Mouse (Mus musculus) CH12.LX (cell line): ENCODE data around the gene Pipox. TPM values are rescaled to one million over a fixed set of nuclear protein-coding genes. Genes with fewer than 3 reads are reported as not detected.
A peak's percentile ranks its signal among the peaks of the same experiment; 100 is the strongest.

ENCODE experiments used
- DNase-seq: peaks from one replicate; pipeline ENCODE4 v3.0.0-alpha.2; 2013; ENCODE audit errors: extremely low read depth
- H3K27ac ChIP-seq: 2 replicates; pipeline ENCODE4 v1.5.1; 2012; ENCODE audit warnings: low read depth, mild to moderate bottlenecking, control low read depth, moderate library complexity; ENCODE audit not compliant: insufficient read depth
- H3K27me3 ChIP-seq: replicated peaks from 2 replicates; pipeline ENCODE3; 2012; ENCODE audit warnings: inconsistent platforms
- H3K36me3 ChIP-seq, 2 experiments: replicated peaks in 1 of 2; 2 replicates each; pipeline versions ENCODE3 to v1.6.1; 2012; ENCODE audit warnings: inconsistent platforms in 1 of 2, low read length in 1 of 2, mild to moderate bottlenecking in 1 of 2, mixed read lengths in 1 of 2, moderate library complexity in 1 of 2; ENCODE audit not compliant: control insufficient read depth in 1 of 2, insufficient read depth in 1 of 2
- H3K4me1 ChIP-seq, 2 experiments: 2 replicates each; pipeline ENCODE4 v1.6.1; 2012; ENCODE audit warnings: inconsistent platforms in 1 of 2, moderate library complexity in 1 of 2; ENCODE audit not compliant: insufficient read depth in 2 of 2, control insufficient read depth in 1 of 2
- H3K4me2 ChIP-seq: 2 replicates; pipeline ENCODE4 v1.6.1; 2012; ENCODE audit warnings: low read depth, mild to moderate bottlenecking, control low read depth; ENCODE audit not compliant: poor library complexity, insufficient read depth, severe bottlenecking
- H3K4me3 ChIP-seq, 3 experiments: fragments of 150-350 bp in 1 of 3; sonication (generic) in 1 of 3; replicated peaks in 1 of 3; 2 replicates each; pipeline versions ENCODE3 to v1.5.1; 2011 to 2012; ENCODE audit warnings: low read depth in 2 of 3, low read length in 2 of 3, mild to moderate bottlenecking in 2 of 3, moderate library complexity in 2 of 3, control low read depth in 1 of 3, improper control_type of control experiment in 1 of 3, inconsistent platforms in 1 of 3, mixed read lengths in 1 of 3; ENCODE audit not compliant: poor library complexity in 1 of 3
- H3K79me2 ChIP-seq: replicated peaks from 2 replicates; pipeline ENCODE4 v1.6.1; 2012; ENCODE audit warnings: mild to moderate bottlenecking, moderate library complexity; ENCODE audit not compliant: control insufficient read depth, poor library complexity, insufficient read depth, severe bottlenecking; ENCODE audit errors: extremely low read depth
- H3K9ac ChIP-seq: 2 replicates; pipeline ENCODE4 v1.6.1; 2012; ENCODE audit warnings: low read depth, mild to moderate bottlenecking, control low read depth, moderate library complexity; ENCODE audit not compliant: insufficient read depth
- H3K9me3 ChIP-seq: replicated peaks from 2 replicates; pipeline ENCODE3; 2012; ENCODE audit warnings: low read length, inconsistent platforms, mixed read lengths
- CTCF ChIP-seq, 2 experiments: IDR thresholded peaks in 1 of 2; conservative IDR thresholded peaks in 1 of 2; 2 replicates each; pipeline ENCODE4 v1.5.1; 2011 to 2012; ENCODE audit warnings: low read depth in 2 of 2, low read length in 2 of 2, improper control_type of control experiment in 1 of 2, inconsistent platforms in 1 of 2, mild to moderate bottlenecking in 1 of 2, moderate library complexity in 1 of 2
- E2F4 ChIP-seq: IDR thresholded peaks from 2 replicates; pipeline ENCODE4 v1.6.1; 2011; ENCODE audit warnings: low read depth, low read length, improper control_type of control experiment; ENCODE audit not compliant: insufficient replicate concordance
- ETS1 ChIP-seq: conservative IDR thresholded peaks from 2 replicates; pipeline ENCODE4 v1.6.1; 2012; ENCODE audit warnings: low read depth, mild to moderate bottlenecking, inconsistent platforms, low read length, improper control_type of control experiment, moderate library complexity
- GABPA ChIP-seq: IDR thresholded peaks from 2 replicates; pipeline ENCODE4 v1.6.1; 2012; ENCODE audit warnings: low read depth, low read length, improper control_type of control experiment, inconsistent platforms; ENCODE audit not compliant: insufficient replicate concordance
- MAZ ChIP-seq: IDR thresholded peaks from 2 replicates; pipeline ENCODE4 v1.6.1; 2012; ENCODE audit warnings: low read depth, mild to moderate bottlenecking, inconsistent platforms, low read length, improper control_type of control experiment, moderate library complexity
- NELFE ChIP-seq: IDR thresholded peaks from 2 replicates; pipeline ENCODE4 v1.6.1; 2011; ENCODE audit warnings: low read depth, low read length, improper control_type of control experiment
- POLR2AphosphoS2 ChIP-seq: IDR thresholded peaks from 2 replicates; pipeline ENCODE4 v1.6.1; 2011; ENCODE audit warnings: low read depth, low read length, improper control_type of control experiment
- RAD21 ChIP-seq: IDR thresholded peaks from 2 replicates; pipeline ENCODE4 v1.6.1; 2011; ENCODE audit warnings: low read depth, mild to moderate bottlenecking, low read length, improper control_type of control experiment, moderate library complexity
- SMC3 ChIP-seq: IDR thresholded peaks from 2 replicates; pipeline ENCODE4 v1.6.1; 2011; ENCODE audit warnings: low read depth, low read length, improper control_type of control experiment
- ZKSCAN1 ChIP-seq: IDR thresholded peaks from 2 replicates; pipeline ENCODE4 v1.6.1; 2012; ENCODE audit warnings: low read depth, inconsistent platforms, low read length, improper control_type of control experiment, borderline replicate concordance
- ZNF384 ChIP-seq: IDR thresholded peaks from 2 replicates; pipeline ENCODE4 v1.6.1; 2012; ENCODE audit warnings: low read depth, low read length, improper control_type of control experiment, inconsistent platforms
- dilution Hi-C: fragments of 300-500 bp; cut with MboI; formaldehyde crosslinking; loops from 2 replicates; pipeline ENCODE4 v1.14.3; 2020; ENCODE audit warnings: low sequenced_read_pairs; ENCODE audit not compliant: extremely low pct_unique_long_range_greater_than_20kb, extremely low pct_ligation_motif_present
- in situ Hi-C: fragments of 300-500 bp; cut with MboI; formaldehyde crosslinking; loops from 3 replicates; pipeline ENCODE4 v1.14.3; 2019; ENCODE audit warnings: low sequenced_read_pairs, low pct_ligation_motif_present, low pct_unique_long_range_greater_than_20kb, mixed read lengths
- polyA plus RNA-seq: library from polyadenylated mRNA; unstranded; fragments of >175 nt; gene quantifications from 2 replicates; pipeline ENCODE4 v1.2.1, GENCODE M21; 2012; ENCODE audit warnings: low read depth; ENCODE audit not compliant: insufficient read length
- total RNA-seq, 2 experiments: library from RNA; depleted of rRNA; stranded (reverse); fragments of 300-350 nt in 1 of 2; fragments of >200 nt in 1 of 2; gene quantifications; 2 replicates each; pipeline ENCODE4 v1.2.3; 2012 to 2014

Pipox gene
- total and polyA plus RNA-seq, 3 experiments, result 0.13 to 0.36 (median 0.21) TPM

GRCm38 (mm10) chr11:77835109-77835508 lies 58.8 kb downstream of the Pipox start:
- dilution Hi-C loops, result no loop called here
- peak; percentile 15 for DNase-seq
- Histone ChIP-seq H3K9me3 (peaks cover 3% of the 10 kb centered on the region), H3K4me1 (peaks cover 0 to 11% of the 10 kb centered on the region in 2 experiments; a peak in 1 of 4 replicates), H3K27ac (no peak overlapping the region), H3K4me2 (no peak overlapping the region), H3K36me3 (peaks cover 12 to 89% of the 10 kb centered on the region in 2 experiments), H3K79me2 (no peaks in the 10 kb centered on the region), H3K4me3 (no peak overlapping the region), H3K9ac (no peak overlapping the region), H3K27me3 (no peaks in the 10 kb centered on the region)
- TF ChIP-seq RAD21, result peak; percentile 40
- no peak for TF ChIP-seq E2F4
- TF ChIP-seq CTCF (conservative IDR thresholded peaks at IDR 0.05 in 1 of 2, IDR thresholded peaks at IDR 0.05 in 1 of 2; ENCODE audit: low read depth in 2 of 2, low read length in 2 of 2), result peak; percentile 16 to 54; a peak in 2 of 4 replicates
- peak; percentile 52 for TF ChIP-seq SMC3
- in situ Hi-C loops, result no loop called here

DNA sequence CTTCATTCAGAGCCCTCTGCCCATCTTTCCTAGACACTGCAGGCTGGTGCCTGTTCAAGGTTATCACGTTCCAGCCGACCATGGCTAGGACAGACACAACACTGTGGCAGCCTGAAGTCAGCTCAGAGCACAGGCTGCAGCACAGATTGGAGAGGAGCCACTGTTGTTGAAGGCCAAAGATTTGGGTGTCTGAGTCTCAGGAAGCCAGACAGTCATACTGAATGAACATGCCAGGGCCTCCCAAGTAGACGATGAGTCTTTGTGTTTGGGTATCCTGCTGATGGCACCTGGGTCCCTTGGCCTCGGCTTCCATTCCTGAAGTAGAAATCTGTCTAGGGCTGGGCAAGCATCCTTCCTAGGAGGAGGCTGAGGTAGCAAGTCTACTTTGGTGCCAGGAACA lies 61.4 kb downstream of the Pipox start:
- Histone ChIP-seq H3K79me2 (no peaks in the 10 kb centered on the region), H3K4me1 (peaks cover 0 to 12% of the 10 kb centered on the region in 2 experiments; a peak in 1 of 4 replicates), H3K9me3 (peaks cover 3% of the 10 kb centered on the region), H3K9ac (no peak overlapping the region), H3K36me3 (peaks cover 22 to 91% of the 10 kb centered on the region in 2 experiments), H3K4me3 (no peak overlapping the region), H3K27me3 (no peaks in the 10 kb centered on the region), H3K4me2 (no peak overlapping the region), H3K27ac (no peak overlapping the region)
- in situ Hi-C loops (no loop called here), dilution Hi-C loops (no loop called here)
- DNase-seq, result no peak
- TF ChIP-seq E2F4, result no peak

- in situ Hi-C loops (no loop called here), dilution Hi-C loops (no loop called here)
- DNase-seq, result no peak
- Histone ChIP-seq H3K9me3 (peaks cover 3% of the 10 kb centered on the region), H3K4me2 (no peak overlapping the region), H3K27ac (no peak overlapping the region), H3K4me1 (peaks cover 0 to 9% of the 10 kb centered on the region in 2 experiments; a peak in 2 of 4 replicates), H3K4me3 (no peak overlapping the region), H3K79me2 (no peaks in the 10 kb centered on the region), H3K36me3 (peaks cover 22 to 90% of the 10 kb centered on the region in 2 experiments), H3K9ac (no peak overlapping the region), H3K27me3 (no peaks in the 10 kb centered on the region)
- TF ChIP-seq GABPA, result no peak
- TF ChIP-seq NELFE, result no peak
- no peak for TF ChIP-seq ZNF384
- no peak for TF ChIP-seq ZKSCAN1
- no peak for TF ChIP-seq POLR2AphosphoS2
- no peak for TF ChIP-seq MAZ
- TF ChIP-seq ETS1, result no peak
Measured at GRCm38 (mm10) chr11:77830875-77831274, 63.0 kb downstream of the Pipox start.

Other genes with a start within 250 kb of the Pipox start
- gene Nufip2, start 207.9 kb downstream of the Pipox start, total RNA-seq (2012; rRNA removed), result 29.6 and 48.6 TPM in 2 replicates
- 53.6 and 55.6 TPM in 2 replicates for gene Nufip2, start 207.9 kb downstream of the Pipox start, total RNA-seq (2014; rRNA removed)
- gene Nufip2, start 207.9 kb downstream of the Pipox start, polyA plus RNA-seq, result 38.8 and 41.2 TPM in 2 replicates
- gene Cryba1, start 168.8 kb downstream of the Pipox start, total RNA-seq (2012; rRNA removed), result not detected in 2 replicates
- not detected in 2 replicates for gene Cryba1, start 168.8 kb downstream of the Pipox start, total RNA-seq (2014; rRNA removed)
- not detected in 2 replicates for gene Cryba1, start 168.8 kb downstream of the Pipox start, polyA plus RNA-seq
- 15.4 and 16.8 TPM in 2 replicates for gene Myo18a, start 130.8 kb downstream of the Pipox start, total RNA-seq (2012; rRNA removed)
- 5.2 and 6.3 TPM in 2 replicates for gene Myo18a, start 130.8 kb downstream of the Pipox start, total RNA-seq (2014; rRNA removed)
- gene Myo18a, start 130.8 kb downstream of the Pipox start, polyA plus RNA-seq, result 24.8 and 29.5 TPM in 2 replicates
- 0.08 TPM in 1 of 2 replicates, not detected in the other for gene Gm10277, start 106.3 kb downstream of the Pipox start, total RNA-seq (2012; rRNA removed)
- gene Gm10277, start 106.3 kb downstream of the Pipox start, total RNA-seq (2014; rRNA removed), result not detected in 2 replicates
- 0.10 and 0.11 TPM in 2 replicates for gene Gm10277, start 106.3 kb downstream of the Pipox start, polyA plus RNA-seq
- 0.04 TPM in 1 of 2 replicates, not detected in the other for gene Sez6, start 36.7 kb upstream of the Pipox start, total RNA-seq (2012; rRNA removed)
- gene Sez6, start 36.7 kb upstream of the Pipox start, total RNA-seq (2014; rRNA removed), result not detected in 2 replicates
- gene Sez6, start 36.7 kb upstream of the Pipox start, polyA plus RNA-seq, result 0.45 TPM in 1 of 2 replicates, not detected in the other
- 28.4 and 30.5 TPM in 2 replicates for gene Phf12, start 88.7 kb upstream of the Pipox start, total RNA-seq (2012; rRNA removed)
- gene Phf12, start 88.7 kb upstream of the Pipox start, total RNA-seq (2014; rRNA removed), result 10.7 and 12.2 TPM in 2 replicates
- 59.7 and 61.8 TPM in 2 replicates for gene Phf12, start 88.7 kb upstream of the Pipox start, polyA plus RNA-seq
- 37.7 and 39.0 TPM in 2 replicates for gene Dhrs13, start 138.2 kb upstream of the Pipox start, total RNA-seq (2012; rRNA removed)
- 33.6 and 33.7 TPM in 2 replicates for gene Dhrs13, start 138.2 kb upstream of the Pipox start, total RNA-seq (2014; rRNA removed)
- 20.9 and 21.6 TPM in 2 replicates for gene Dhrs13, start 138.2 kb upstream of the Pipox start, polyA plus RNA-seq
- gene Flot2, start 143.8 kb upstream of the Pipox start, total RNA-seq (2012; rRNA removed), result 10.1 and 14.7 TPM in 2 replicates
- 4.3 and 5.2 TPM in 2 replicates for gene Flot2, start 143.8 kb upstream of the Pipox start, total RNA-seq (2014; rRNA removed)
- gene Flot2, start 143.8 kb upstream of the Pipox start, polyA plus RNA-seq, result 13.1 and 13.4 TPM in 2 replicates
- 40.5 and 41.5 TPM in 2 replicates for gene Eral1, start 186.3 kb upstream of the Pipox start, total RNA-seq (2012; rRNA removed)
- 41.5 and 43.2 TPM in 2 replicates for gene Eral1, start 186.3 kb upstream of the Pipox start, total RNA-seq (2014; rRNA removed)
- gene Eral1, start 186.3 kb upstream of the Pipox start, polyA plus RNA-seq, result 37.8 and 39.1 TPM in 2 replicates
- 8.7 and 10.0 TPM in 2 replicates for gene Fam222b, start 200.6 kb upstream of the Pipox start, total RNA-seq (2012; rRNA removed)
- gene Fam222b, start 200.6 kb upstream of the Pipox start, total RNA-seq (2014; rRNA removed), result 3.9 and 5.9 TPM in 2 replicates
- 26.8 and 34.4 TPM in 2 replicates for gene Fam222b, start 200.6 kb upstream of the Pipox start, polyA plus RNA-seq